Mouse (Mus musculus): ENCODE measurements around the gene Lsm2. TPM values are rescaled to one million over a fixed set of nuclear protein-coding genes. Genes with fewer than 3 reads are reported as not detected.
"Not testable (repeated sequence)": the region's sequence is repeated elsewhere in the genome, so short reads cannot be mapped to it uniquely, and the experiment has no call there.

Gene Lsm2
- polyA plus RNA-seq, 1 experiment from 2014 or later: 231 TPM

DNA sequence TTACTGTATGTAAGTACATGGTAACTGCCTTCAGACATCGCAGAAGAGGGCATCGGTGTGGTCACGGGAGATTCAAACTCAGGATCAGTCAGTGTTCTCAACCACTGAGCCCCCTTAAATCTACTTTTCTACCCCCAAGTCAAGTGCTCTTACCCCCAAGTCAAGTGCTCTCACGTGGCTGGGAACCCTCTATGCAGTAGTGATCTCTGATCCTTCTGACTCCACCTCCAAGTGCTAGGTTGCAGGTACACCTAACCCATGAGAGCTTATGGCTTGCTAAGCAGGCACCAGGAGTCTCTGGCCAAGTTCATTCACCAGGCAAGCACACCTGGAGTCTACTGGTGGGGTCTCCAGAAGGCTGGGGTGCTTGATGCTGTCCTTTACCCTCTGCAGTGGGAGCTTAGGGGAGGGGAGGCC is 32.1 kb upstream of the Lsm2 start:
- Histone ChIP-seq H3K9ac (no peak overlapping the region), H3K4me1 (peaks cover 20% of the 10 kb centered on the region), H3K4me3 (replicated peaks) (no peak overlapping the region), H3K27ac (peak overlapping the region; percentile 93), H3K27me3 (no peaks in the 10 kb centered on the region), H3K36me3 (peaks cover 22% of the 10 kb centered on the region), H3K4me2 (no peak overlapping the region), H3K9me3 (replicated peaks) (no peaks in the 10 kb centered on the region)
- ATAC-seq (replicated peaks; ENCODE audit: low FRiP score): no peak
- WGBS: 48% methylated on average over 4 of the region's 4 CpGs

GRCm38 (mm10) chr17:34950514-34951455 is 30.9 kb upstream of the Lsm2 start:
- peak overlapping the region; percentile 91 for H3K9ac ChIP-seq
- peaks cover 8% of the 10 kb centered on the region; the same call in 1 of the 2 replicates for H3K27me3 ChIP-seq
- ATAC-seq (replicated peaks; ENCODE audit: low FRiP score): no peak
- H3K27ac ChIP-seq: peak overlapping the region; percentile 93
- peak overlapping the region; percentile 98 for H3K4me3 ChIP-seq (replicated peaks)
- H3K4me1 ChIP-seq: peaks cover 18% of the 10 kb centered on the region
- peak overlapping the region; percentile 82 for H3K4me2 ChIP-seq
- peaks cover 22% of the 10 kb centered on the region for H3K36me3 ChIP-seq
- WGBS: 17% methylated on average over 10 of the region's 10 CpGs
- H3K9me3 ChIP-seq (replicated peaks): no peaks in the 10 kb centered on the region

- WGBS: 1% methylated on average over 29 of the region's 29 CpGs
- peaks cover 18% of the 10 kb centered on the region for H3K4me1 ChIP-seq
- peak overlapping the region; percentile 98 for H3K4me3 ChIP-seq (replicated peaks)
- H3K9ac ChIP-seq: peak overlapping the region; percentile 91
- H3K4me2 ChIP-seq: peak overlapping the region; percentile 82
- no peak; the same call in 1 of the 2 replicates for ATAC-seq (replicated peaks; ENCODE audit: low FRiP score)
- no peaks in the 10 kb centered on the region for H3K9me3 ChIP-seq (replicated peaks)
- peak overlapping the region; percentile 93 for H3K27ac ChIP-seq
- peaks cover 22% of the 10 kb centered on the region for H3K36me3 ChIP-seq
- H3K27me3 ChIP-seq: peaks cover 8% of the 10 kb centered on the region; the same call in 1 of the 2 replicates
Measured at GRCm38 (mm10) chr17:34951636-34952377, 29.9 kb upstream of the Lsm2 start.

GRCm38 (mm10) chr17:34952378-34953040 is 29.2 kb upstream of the Lsm2 start:
- Histone ChIP-seq H3K4me1 (peaks cover 18% of the 10 kb centered on the region), H3K27ac (peak overlapping the region; percentile 93), H3K36me3 (peaks cover 22% of the 10 kb centered on the region), H3K27me3 (peaks cover 8% of the 10 kb centered on the region; the same call in 1 of the 2 replicates), H3K4me2 (peak overlapping the region; percentile 82), H3K9ac (peak overlapping the region; percentile 91), H3K4me3 (replicated peaks) (peak overlapping the region; percentile 98), H3K9me3 (replicated peaks) (no peaks in the 10 kb centered on the region)
- peak; percentile 78 for ATAC-seq (replicated peaks; ENCODE audit: low FRiP score)
- WGBS: under 1% methylated on average over 23 of the region's 23 CpGs

- H3K27ac ChIP-seq: peak overlapping the region; percentile 93
- peak overlapping the region; percentile 98; the same call in 1 of the 2 replicates for H3K4me3 ChIP-seq (replicated peaks)
- no peaks in the 10 kb centered on the region for H3K9me3 ChIP-seq (replicated peaks)
- H3K27me3 ChIP-seq: peaks cover 8% of the 10 kb centered on the region; the same call in 1 of the 2 replicates
- ATAC-seq (replicated peaks; ENCODE audit: low FRiP score): no peak
- peaks cover 22% of the 10 kb centered on the region for H3K36me3 ChIP-seq
- 85% methylated on average over 3 of the region's 3 CpGs for WGBS
- peaks cover 18% of the 10 kb centered on the region for H3K4me1 ChIP-seq
- peak overlapping the region; percentile 91; the same call in 1 of the 2 replicates for H3K9ac ChIP-seq
- H3K4me2 ChIP-seq: 0 out of 2 replicates have a peak overlapping the region, but pooled peaks have one; percentile 82
Measured at GRCm38 (mm10) chr17:34953258-34953657, 28.4 kb upstream of the Lsm2 start.

- H3K4me1 ChIP-seq: peaks cover 18% of the 10 kb centered on the region
- no peak overlapping the region for H3K9ac ChIP-seq
- peaks cover 22% of the 10 kb centered on the region for H3K36me3 ChIP-seq
- ATAC-seq (replicated peaks; ENCODE audit: low FRiP score): no peak
- peaks cover 8% of the 10 kb centered on the region; the same call in 1 of the 2 replicates for H3K27me3 ChIP-seq
- no peaks in the 10 kb centered on the region for H3K9me3 ChIP-seq (replicated peaks)
- H3K4me2 ChIP-seq: no peak overlapping the region
- H3K27ac ChIP-seq: no peak overlapping the region
- 81% methylated on average over 4 of the region's 4 CpGs for WGBS
- no peak overlapping the region for H3K4me3 ChIP-seq (replicated peaks)
Measured at GRCm38 (mm10) chr17:34953904-34954303, 27.8 kb upstream of the Lsm2 start.

DNA sequence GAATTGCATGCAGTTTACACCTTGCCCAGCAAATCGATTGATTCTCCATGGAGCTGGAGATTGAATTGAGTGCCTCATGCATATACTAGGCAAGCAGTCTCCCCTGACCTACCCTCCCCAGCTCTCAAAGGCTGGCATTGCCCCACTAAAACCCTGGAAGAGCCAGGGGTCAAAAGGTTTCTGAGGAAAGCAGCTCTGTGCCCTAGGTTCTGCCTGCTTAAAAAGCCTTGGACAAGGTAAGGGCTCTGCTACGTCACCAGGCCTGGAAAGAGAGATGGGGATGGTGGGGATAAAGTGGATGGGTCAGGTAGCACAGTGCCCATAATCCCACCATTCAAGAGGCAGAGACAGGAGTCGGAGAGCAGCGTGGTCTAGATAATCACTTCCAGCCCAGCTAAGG is 26.8 kb upstream of the Lsm2 start:
- Histone ChIP-seq H3K27me3 (peaks cover 8% of the 10 kb centered on the region; the same call in 1 of the 2 replicates), H3K36me3 (peaks cover 16% of the 10 kb centered on the region), H3K9ac (no peak overlapping the region), H3K4me1 (peaks cover 22% of the 10 kb centered on the region), H3K9me3 (replicated peaks) (no peaks in the 10 kb centered on the region), H3K27ac (no peak overlapping the region), H3K4me2 (no peak overlapping the region), H3K4me3 (replicated peaks) (no peak overlapping the region)
- no peak for ATAC-seq (replicated peaks; ENCODE audit: low FRiP score)
- WGBS: 92% methylated on average over 4 of the region's 4 CpGs

GRCm38 (mm10) chr17:34955884-34956283 is 25.8 kb upstream of the Lsm2 start:
- no peaks in the 10 kb centered on the region for H3K9me3 ChIP-seq (replicated peaks)
- ATAC-seq (replicated peaks; ENCODE audit: low FRiP score): no peak
- H3K4me3 ChIP-seq (replicated peaks): no peak overlapping the region
- no peak overlapping the region for H3K4me2 ChIP-seq
- H3K27ac ChIP-seq: no peak overlapping the region
- H3K4me1 ChIP-seq: peaks cover 22% of the 10 kb centered on the region
- H3K27me3 ChIP-seq: peaks cover 8% of the 10 kb centered on the region; the same call in 1 of the 2 replicates
- H3K36me3 ChIP-seq: peaks cover 5% of the 10 kb centered on the region
- 79% methylated on average over 3 of the region's 3 CpGs for WGBS
- H3K9ac ChIP-seq: no peak overlapping the region

DNA sequence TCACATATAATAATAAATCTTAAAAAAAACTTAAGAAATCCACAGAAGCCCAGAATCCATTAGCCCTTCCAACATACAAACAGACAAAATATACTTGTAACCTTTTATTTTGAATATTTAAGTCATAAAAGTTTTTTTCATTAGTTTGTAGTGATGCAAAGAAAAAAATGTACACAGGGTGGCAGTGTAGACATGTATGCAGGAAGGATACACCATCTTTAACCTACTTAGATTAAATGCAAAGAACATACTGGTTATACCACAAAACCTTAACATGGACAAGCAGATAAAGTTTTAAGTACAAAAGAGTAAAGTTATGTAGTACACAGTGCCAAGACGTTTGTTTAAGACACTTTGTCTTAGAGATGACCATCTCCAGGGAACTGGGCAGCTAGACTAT is 25.3 kb upstream of the Lsm2 start:
- Histone ChIP-seq H3K27ac (no peak overlapping the region), H3K9ac (no peak overlapping the region), H3K36me3 (peaks cover 2% of the 10 kb centered on the region), H3K4me3 (replicated peaks) (no peak overlapping the region), H3K27me3 (peaks cover 8% of the 10 kb centered on the region; the same call in 1 of the 2 replicates), H3K9me3 (replicated peaks) (no peaks in the 10 kb centered on the region), H3K4me2 (no peak overlapping the region), H3K4me1 (peaks cover 17% of the 10 kb centered on the region)
- WGBS: 46% methylated on average over 1 of the region's 1 CpGs
- ATAC-seq (replicated peaks; ENCODE audit: low FRiP score): no peak

DNA sequence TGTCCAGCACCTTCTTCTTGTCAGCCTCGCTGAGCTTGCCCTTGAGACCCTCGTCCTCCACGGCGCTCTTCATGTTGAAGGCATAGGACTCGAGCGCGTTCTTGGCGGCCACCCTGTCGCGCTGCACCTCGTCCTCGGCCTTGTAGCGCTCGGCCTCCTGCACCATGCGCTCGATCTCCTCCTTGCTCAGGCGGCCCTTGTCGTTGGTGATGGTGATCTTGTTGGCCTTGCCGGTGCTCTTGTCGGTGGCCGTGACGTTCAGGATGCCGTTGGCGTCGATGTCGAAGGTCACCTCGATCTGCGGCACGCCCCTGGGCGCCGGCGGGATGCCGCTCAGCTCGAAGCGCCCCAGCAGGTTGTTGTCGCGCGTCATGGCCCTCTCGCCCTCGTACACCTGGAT is 24.4 kb upstream of the Lsm2 start:
- 16% methylated on average over 34 of the region's 40 CpGs for WGBS
- not testable (repeated sequence) for H3K4me3 ChIP-seq (replicated peaks); H3K36me3 ChIP-seq

GRCm38 (mm10) chr17:34957966-34958365 is 23.7 kb upstream of the Lsm2 start:
- ATAC-seq (replicated peaks; ENCODE audit: low FRiP score); H3K9me3 ChIP-seq (replicated peaks); H3K9ac ChIP-seq; H3K27me3 ChIP-seq; H3K4me2 ChIP-seq; H3K36me3 ChIP-seq; H3K27ac ChIP-seq; H3K4me3 ChIP-seq (replicated peaks): not testable (repeated sequence)
- 29% methylated on average over 28 of the region's 40 CpGs for WGBS
- H3K4me1 ChIP-seq: peaks cover 23% of the 10 kb centered on the region

More for the DNA sequence above, 24.4 kb upstream of the Lsm2 start:
- H3K27ac ChIP-seq; H3K9ac ChIP-seq; H3K9me3 ChIP-seq (replicated peaks); ATAC-seq (replicated peaks; ENCODE audit: low FRiP score); H3K27me3 ChIP-seq: not testable (repeated sequence)
- peak overlapping the region; percentile 35 for H3K4me2 ChIP-seq
- peaks cover 25% of the 10 kb centered on the region for H3K4me1 ChIP-seq
